Mouse (Mus musculus) hindbrain, postnatal 0 days (tissue): ENCODE measurements at regions not wholly inside any gene's neighbourhood (a gene's known extent, or its start where the extent isn't known, plus 50 kb on each side); places are given as distances from the start of the nearest gene placed in this dataset.

Experiments
- ATAC-seq: fragments of 200-750 bp; cut with Nextera tagmentation; 2 replicates; pipeline ENCODE4 v1.8.0; 2017; ENCODE audit warnings: mild to moderate bottlenecking, moderate TSS enrichment, moderate library complexity
- DNase-seq: peaks from one replicate; pipeline ENCODE4 v3.0.0-alpha.2; 2015; ENCODE audit warnings: low spot score
- H3K27ac ChIP-seq: fragments of 300-500 bp; sonication (generic); 2 replicates; pipeline ENCODE4 v1.5.1; 2014; ENCODE audit warnings: mild to moderate bottlenecking
- H3K27me3 ChIP-seq: fragments of 300-500 bp; sonication (generic); 2 replicates; pipeline ENCODE4 v1.6.1; 2014; ENCODE audit warnings: low read length, mixed read lengths; ENCODE audit not compliant: insufficient read depth
- H3K36me3 ChIP-seq: fragments of 300-500 bp; sonication (generic); 2 replicates; pipeline ENCODE4 v1.6.1; 2014; ENCODE audit warnings: low read length, mixed read lengths; ENCODE audit not compliant: insufficient read depth
- H3K4me1 ChIP-seq: fragments of 300-500 bp; sonication (generic); 2 replicates; pipeline ENCODE4 v1.6.1; 2014; ENCODE audit warnings: antibody characterized with exemption, low read length, mixed read lengths; ENCODE audit not compliant: insufficient read depth
- H3K4me2 ChIP-seq: fragments of 300-500 bp; sonication (generic); 2 replicates; pipeline ENCODE4 v1.6.1; 2014; ENCODE audit warnings: low read depth, mild to moderate bottlenecking, low read length, moderate library complexity, mixed read lengths
- H3K4me3 ChIP-seq: fragments of 300-500 bp; sonication (generic); 2 replicates; pipeline ENCODE4 v1.5.1; 2014; ENCODE audit warnings: low read length
- H3K9ac ChIP-seq: fragments of 300-500 bp; sonication (generic); replicated peaks from 2 replicates; pipeline ENCODE4 v1.6.1; 2014; ENCODE audit warnings: mild to moderate bottlenecking, low read length, moderate library complexity, mixed read lengths
- H3K9me3 ChIP-seq: fragments of 300-500 bp; sonication (generic); 2 replicates; pipeline ENCODE4 v1.6.1; 2016; ENCODE audit warnings: low read length, mixed read lengths
- CTCF ChIP-seq: IDR thresholded peaks from 2 replicates; pipeline ENCODE4 v1.5.1; 2016; ENCODE audit warnings: antibody characterized with exemption, control low read depth, low read depth
- WGBS: fragments of 180-500 bp; shearing (Covaris S2); extraction: QIAGEN DNeasy Blood & Tissue Kit; methylation state at CpG from one replicate; pipeline ENCODE4 v1.1.7; 2014; 5-methylcytosine and 5-hydroxymethylcytosine counted together

GRCm38 (mm10) chr6:51144762-51145161, 287.7 kb upstream of the Nfe2l3 start:
- 64% methylated on average over 11 of the region's 11 CpGs for WGBS
- no peak for ATAC-seq

DNA sequence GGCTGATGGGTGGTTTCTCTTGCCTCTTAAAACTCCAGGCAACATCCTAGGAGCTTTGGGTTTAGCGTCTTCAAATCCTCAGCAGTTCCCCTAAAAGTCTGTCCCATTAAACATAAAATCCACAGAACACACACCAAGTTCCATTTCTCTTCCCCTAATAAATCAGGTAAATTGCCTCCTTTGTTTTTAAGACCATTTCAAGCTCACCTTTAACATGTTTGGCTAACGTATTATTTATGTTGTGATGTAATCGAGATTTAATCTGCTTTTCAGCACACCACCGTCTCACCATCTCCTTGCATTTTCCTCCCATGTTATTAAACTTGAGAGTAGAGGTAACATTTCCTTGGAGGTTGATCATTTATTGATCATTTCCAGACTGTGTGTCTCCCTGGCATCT, 286.6 kb upstream of the Nfe2l3 start:
- Histone ChIP-seq H3K9me3 (no peaks in the 10 kb centered on the region), H3K36me3 (no peaks in the 10 kb centered on the region), H3K4me1 (no peaks in the 10 kb centered on the region), H3K4me3 (no peak overlapping the region), H3K9ac (no peak overlapping the region), H3K4me2 (no peak overlapping the region), H3K27me3 (no peaks in the 10 kb centered on the region), H3K27ac (no peak overlapping the region)
- no peak for DNase-seq
- TF ChIP-seq CTCF: no peak
- no peak for ATAC-seq
- 87% methylated on average over 4 of the region's 4 CpGs for WGBS

More at GRCm38 (mm10) chr6:51144762-51145161, 287.7 kb upstream of the Nfe2l3 start:
- H3K9ac ChIP-seq: no peak overlapping the region
- H3K4me3 ChIP-seq: no peak overlapping the region
- no peak overlapping the region for H3K27ac ChIP-seq
- no peaks in the 10 kb centered on the region for H3K36me3 ChIP-seq
- no peak for DNase-seq
- H3K4me2 ChIP-seq: no peak overlapping the region
- H3K4me1 ChIP-seq: no peaks in the 10 kb centered on the region
- no peaks in the 10 kb centered on the region for H3K9me3 ChIP-seq
- no peaks in the 10 kb centered on the region for H3K27me3 ChIP-seq
- TF ChIP-seq CTCF: no peak

DNA sequence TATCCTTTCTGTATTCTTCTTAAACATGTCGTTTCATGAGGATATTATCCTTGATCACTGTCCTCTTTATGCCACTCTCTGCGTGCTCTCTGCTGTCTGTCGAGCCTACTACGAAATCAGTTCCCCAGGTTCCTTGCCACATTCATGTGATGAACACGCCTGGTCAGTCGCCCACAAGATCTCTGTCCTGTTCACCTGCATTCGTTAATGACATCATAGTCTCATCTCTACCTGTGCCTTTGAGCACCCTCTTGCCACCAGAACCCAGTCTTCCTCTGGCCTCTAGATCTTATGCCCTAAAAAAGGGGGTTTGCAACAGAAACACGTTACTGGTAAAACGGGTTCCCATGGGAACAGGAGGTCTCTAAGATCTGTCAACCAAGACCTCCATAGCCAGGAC, 283.6 kb upstream of the Nfe2l3 start:
- Histone ChIP-seq H3K4me1 (no peaks in the 10 kb centered on the region), H3K27ac (no peak overlapping the region), H3K4me2 (no peak overlapping the region), H3K27me3 (no peaks in the 10 kb centered on the region), H3K9me3 (no peaks in the 10 kb centered on the region), H3K4me3 (no peak overlapping the region), H3K36me3 (no peaks in the 10 kb centered on the region), H3K9ac (no peak overlapping the region)
- DNase-seq (no peak), ATAC-seq (no peak)
- 84% methylated on average over 9 of the region's 9 CpGs for WGBS
- no peak for TF ChIP-seq CTCF

GRCm38 (mm10) chr6:51150066-51150465, 282.4 kb upstream of the Nfe2l3 start:
- Histone ChIP-seq H3K27me3 (no peaks in the 10 kb centered on the region), H3K27ac (no peak overlapping the region), H3K4me1 (no peaks in the 10 kb centered on the region), H3K4me2 (no peak overlapping the region), H3K9ac (no peak overlapping the region), H3K9me3 (no peaks in the 10 kb centered on the region), H3K36me3 (no peaks in the 10 kb centered on the region), H3K4me3 (no peak overlapping the region)
- DNase-seq (no peak), ATAC-seq (no peak)
- 88% methylated on average over 2 of the region's 2 CpGs for WGBS
- no peak for TF ChIP-seq CTCF

GRCm38 (mm10) chr6:51150486-51150885, 282.0 kb upstream of the Nfe2l3 start:
- Histone ChIP-seq H3K4me3 (no peak overlapping the region), H3K27ac (no peak overlapping the region), H3K27me3 (no peaks in the 10 kb centered on the region), H3K36me3 (no peaks in the 10 kb centered on the region), H3K9me3 (no peaks in the 10 kb centered on the region), H3K9ac (no peak overlapping the region), H3K4me1 (no peaks in the 10 kb centered on the region), H3K4me2 (no peak overlapping the region)
- no peak for TF ChIP-seq CTCF
- DNase-seq: no peak
- ATAC-seq: no peak
- WGBS: 89% methylated on average over 7 of the region's 7 CpGs

DNA sequence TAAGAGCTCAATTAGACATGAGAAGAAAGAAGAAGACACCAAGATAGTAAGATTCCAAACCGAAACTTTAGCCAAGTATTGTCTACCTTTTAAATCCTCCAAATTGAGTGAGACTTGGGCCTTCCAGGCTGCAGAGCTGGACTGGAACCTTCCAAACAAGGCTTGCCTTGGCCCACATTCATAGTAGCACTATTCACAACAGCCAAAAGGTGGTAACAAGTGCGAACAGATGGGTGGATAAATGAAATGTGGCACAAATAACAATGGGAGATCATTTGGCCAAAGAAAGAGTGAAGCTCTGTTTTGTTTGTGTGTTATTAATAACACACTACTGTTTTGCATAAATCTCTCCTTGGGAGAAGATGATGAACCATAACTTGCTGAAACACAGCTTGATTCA, 281.6 kb upstream of the Nfe2l3 start:
- no peaks in the 10 kb centered on the region for H3K27me3 ChIP-seq
- no peaks in the 10 kb centered on the region for H3K36me3 ChIP-seq
- no peak for DNase-seq
- WGBS: 73% methylated on average over 2 of the region's 2 CpGs
- no peak overlapping the region for H3K4me3 ChIP-seq
- no peak overlapping the region for H3K27ac ChIP-seq
- no peak for TF ChIP-seq CTCF
- no peak overlapping the region for H3K9ac ChIP-seq
- ATAC-seq: no peak
- no peaks in the 10 kb centered on the region for H3K9me3 ChIP-seq
- H3K4me2 ChIP-seq: no peak overlapping the region
- no peaks in the 10 kb centered on the region for H3K4me1 ChIP-seq

- TF ChIP-seq CTCF: no peak
- Histone ChIP-seq H3K4me1 (0 out of 2 replicates have a peak, but pooled peaks cover 4% of the 10 kb centered on the region), H3K36me3 (no peaks in the 10 kb centered on the region), H3K4me3 (no peak overlapping the region), H3K27ac (no peak overlapping the region), H3K9ac (no peak overlapping the region), H3K9me3 (no peaks in the 10 kb centered on the region), H3K27me3 (no peaks in the 10 kb centered on the region), H3K4me2 (no peak overlapping the region)
- no peak for ATAC-seq
- DNase-seq: no peak
- WGBS: 63% methylated on average over 8 of the region's 8 CpGs
These were observed 275.6 kb upstream of the Nfe2l3 start for GRCm38 (mm10) chr6:51156836-51157370.
